Mouse (Mus musculus): ENCODE results near the gene Kdm6b.

- TF ChIP-seq CTCF (conservative IDR thresholded peaks at IDR 0.05; ENCODE audit: insufficient read depth, insufficient read length, low read depth, low read length), result no peak
- TF ChIP-seq POLR2A (IDR thresholded peaks at IDR 0.05; ENCODE audit: low read depth, low read length), result no peak
These were observed 23.8 kb upstream of the Kdm6b start for GRCm38 (mm10) chr11:69437291-69437690.
